Mouse (Mus musculus) heart, embryonic 12.5 days (tissue): ENCODE data around the gene Igfn1. TPM values are rescaled to one million over a fixed set of nuclear protein-coding genes. Genes with fewer than 3 reads are reported as not detected.

ENCODE experiments used
- ATAC-seq: fragments of 200-750 bp; cut with Nextera tagmentation; 2 replicates; pipeline ENCODE4 v1.8.0; 2017; ENCODE audit warnings: moderate TSS enrichment, moderate library complexity; ENCODE audit not compliant: insufficient number of reproducible peaks, low FRiP score
- H3K27ac ChIP-seq: fragments of 300-500 bp; sonication (generic); 2 replicates; pipeline ENCODE4 v1.5.1; 2016; ENCODE audit warnings: mild to moderate bottlenecking, moderate library complexity; ENCODE audit not compliant: poor library complexity, severe bottlenecking
- H3K27me3 ChIP-seq: fragments of 300-500 bp; sonication (generic); replicated peaks from 2 replicates; pipeline ENCODE4 v1.6.1; 2016; ENCODE audit warnings: mild to moderate bottlenecking, moderate library complexity
- H3K36me3 ChIP-seq: fragments of 300-500 bp; sonication (generic); 2 replicates; pipeline ENCODE4 v1.6.1; 2016; ENCODE audit warnings: mild to moderate bottlenecking, moderate library complexity
- H3K4me1 ChIP-seq: fragments of 300-500 bp; sonication (generic); replicated peaks from 2 replicates; pipeline ENCODE4 v1.6.1; 2016; ENCODE audit warnings: mild to moderate bottlenecking
- H3K4me2 ChIP-seq: fragments of 300-500 bp; sonication (generic); 2 replicates; pipeline ENCODE4 v1.6.1; 2016; ENCODE audit warnings: mild to moderate bottlenecking, moderate library complexity
- H3K4me3 ChIP-seq: fragments of 300-500 bp; sonication (generic); 2 replicates; pipeline ENCODE4 v1.5.1; 2016; ENCODE audit warnings: mild to moderate bottlenecking
- H3K9ac ChIP-seq: fragments of 300-500 bp; sonication (generic); 2 replicates; pipeline ENCODE4 v1.6.1; 2016; ENCODE audit warnings: mild to moderate bottlenecking, moderate library complexity
- H3K9me3 ChIP-seq: fragments of 300-500 bp; sonication (generic); replicated peaks from 2 replicates; pipeline ENCODE4 v1.6.1; 2016; ENCODE audit warnings: mild to moderate bottlenecking, moderate library complexity
- WGBS: fragments of 180-500 bp; shearing (Covaris S2); methylation state at CpG from one replicate; pipeline ENCODE4 v1.1.7; 2016; 5-methylcytosine and 5-hydroxymethylcytosine counted together
- polyA plus RNA-seq: library from polyadenylated mRNA; unstranded; fragments of >200 nt; fragmentation: Nextera tagmentation; extraction: Ambion mirVana; gene quantifications from 2 replicates; pipeline ENCODE4 v1.2.1, GENCODE M21; 2016

Igfn1 gene
- polyA plus RNA-seq, 1 experiment from 2014 or later, result 0.06 TPM

- 66% methylated on average over 3 of the region's 3 CpGs for WGBS
- no peak overlapping the region for H3K9ac ChIP-seq
- no peaks in the 10 kb centered on the region for H3K9me3 ChIP-seq
- H3K4me2 ChIP-seq, result no peak overlapping the region
- peaks cover 34% of the 10 kb centered on the region for H3K27me3 ChIP-seq
- H3K4me1 ChIP-seq, result no peaks in the 10 kb centered on the region
- no peak overlapping the region for H3K27ac ChIP-seq
- ATAC-seq, result no peak
- H3K4me3 ChIP-seq, result no peak overlapping the region
- no peaks in the 10 kb centered on the region for H3K36me3 ChIP-seq
Observed at GRCm38 (mm10) chr1:135929876-135930275, 76.3 kb downstream of the Igfn1 start.

- Histone ChIP-seq H3K4me2 (no peak overlapping the region), H3K9me3 (no peaks in the 10 kb centered on the region), H3K36me3 (no peaks in the 10 kb centered on the region), H3K9ac (no peak overlapping the region), H3K4me1 (no peaks in the 10 kb centered on the region), H3K4me3 (no peak overlapping the region), H3K27me3 (peaks cover 74% of the 10 kb centered on the region), H3K27ac (no peak overlapping the region)
- WGBS, result 70% methylated on average over 5 of the region's 5 CpGs
- ATAC-seq, result no peak
Observed at GRCm38 (mm10) chr1:135925848-135926247, 80.3 kb downstream of the Igfn1 start.

GRCm38 (mm10) chr1:135924377-135924994 is 81.7 kb downstream of the Igfn1 start:
- Histone ChIP-seq H3K36me3 (no peaks in the 10 kb centered on the region), H3K4me1 (no peaks in the 10 kb centered on the region), H3K27ac (no peak overlapping the region), H3K9ac (no peak overlapping the region), H3K4me3 (no peak overlapping the region), H3K9me3 (no peaks in the 10 kb centered on the region), H3K27me3 (peaks cover 82% of the 10 kb centered on the region), H3K4me2 (no peak overlapping the region)
- 51% methylated on average over 5 of the region's 5 CpGs for WGBS
- ATAC-seq, result no peak

GRCm38 (mm10) chr1:135923229-135923628 is 82.9 kb downstream of the Igfn1 start:
- WGBS, result 59% methylated on average over 7 of the region's 7 CpGs
- Histone ChIP-seq H3K36me3 (no peaks in the 10 kb centered on the region), H3K27ac (no peak overlapping the region), H3K9me3 (no peaks in the 10 kb centered on the region), H3K4me1 (peaks cover 10% of the 10 kb centered on the region), H3K27me3 (peaks cover 93% of the 10 kb centered on the region), H3K9ac (no peak overlapping the region), H3K4me2 (no peak overlapping the region), H3K4me3 (no peak overlapping the region)
- no peak for ATAC-seq

- H3K27ac ChIP-seq, result no peak within 1 kb of the TSS
- ATAC-seq, result 0 out of 2 replicates have a peak, but pooled peaks have one; percentile 33
- H3K9ac ChIP-seq, result no peak within 1 kb of the TSS
Observed at GRCm38 (mm10) chr1:135918644-135919407, 87.3 kb downstream of the Igfn1 start, which contains the start of gene Pkp1. Gene Pkp1 (minus strand): TSS chr1:135919207.

GRCm38 (mm10) chr1:135917206-135917605 is 88.9 kb downstream of the Igfn1 start:
- Histone ChIP-seq H3K4me2 (no peak overlapping the region), H3K4me3 (no peak overlapping the region)

More at GRCm38 (mm10) chr1:135918644-135919407, 87.3 kb downstream of the Igfn1 start, which contains the start of gene Pkp1:
- Histone ChIP-seq H3K36me3 (no peaks in the 10 kb centered on the region), H3K4me1 (peaks cover 10% of the 10 kb centered on the region), H3K4me2 (peak within 1 kb of the TSS; percentile 67), H3K27me3 (peaks cover 95% of the 10 kb centered on the region), H3K4me3 (peak within 1 kb of the TSS; percentile 42), H3K9me3 (no peaks in the 10 kb centered on the region)
- WGBS, result under 1% methylated on average over 65 of the region's 67 CpGs

GRCm38 (mm10) chr1:135916486-135917058 is 89.6 kb downstream of the Igfn1 start:
- Histone ChIP-seq H3K4me2 (no peak overlapping the region), H3K27ac (no peak overlapping the region)
- ATAC-seq, result no peak

More at GRCm38 (mm10) chr1:135917206-135917605, 88.9 kb downstream of the Igfn1 start:
- H3K9ac ChIP-seq, result no peak overlapping the region
- peaks cover 10% of the 10 kb centered on the region for H3K4me1 ChIP-seq
- WGBS, result 16% methylated on average over 5 of the region's 5 CpGs
- no peak for ATAC-seq
- H3K9me3 ChIP-seq, result no peaks in the 10 kb centered on the region
- H3K27ac ChIP-seq, result no peak overlapping the region
- no peaks in the 10 kb centered on the region for H3K36me3 ChIP-seq
- H3K27me3 ChIP-seq, result peaks cover 93% of the 10 kb centered on the region

GRCm38 (mm10) chr1:135913657-135914056 is 92.5 kb downstream of the Igfn1 start:
- no peak overlapping the region for H3K27ac ChIP-seq
- no peak overlapping the region for H3K9ac ChIP-seq
- H3K4me3 ChIP-seq, result no peak overlapping the region
- H3K4me2 ChIP-seq, result no peak overlapping the region
- H3K36me3 ChIP-seq, result no peaks in the 10 kb centered on the region
- peaks cover 12% of the 10 kb centered on the region for H3K4me1 ChIP-seq
- H3K27me3 ChIP-seq, result peaks cover 91% of the 10 kb centered on the region
- H3K9me3 ChIP-seq, result no peaks in the 10 kb centered on the region
- 62% methylated on average over 4 of the region's 4 CpGs for WGBS
- ATAC-seq, result no peak

More at GRCm38 (mm10) chr1:135916486-135917058, 89.6 kb downstream of the Igfn1 start:
- 28% methylated on average over 5 of the region's 5 CpGs for WGBS
- Histone ChIP-seq H3K4me3 (no peak overlapping the region), H3K9me3 (no peaks in the 10 kb centered on the region), H3K4me1 (peaks cover 10% of the 10 kb centered on the region), H3K9ac (no peak overlapping the region), H3K27me3 (peaks cover 91% of the 10 kb centered on the region), H3K36me3 (no peaks in the 10 kb centered on the region)

GRCm38 (mm10) chr1:135909381-135909780 is 96.8 kb downstream of the Igfn1 start:
- Histone ChIP-seq H3K4me3 (no peak overlapping the region), H3K4me1 (peaks cover 10% of the 10 kb centered on the region), H3K9ac (no peak overlapping the region), H3K27ac (no peak overlapping the region), H3K9me3 (no peaks in the 10 kb centered on the region), H3K36me3 (no peaks in the 10 kb centered on the region), H3K27me3 (peaks cover 53% of the 10 kb centered on the region), H3K4me2 (no peak overlapping the region)
- WGBS, result 28% methylated on average over 6 of the region's 6 CpGs
- no peak for ATAC-seq

GRCm38 (mm10) chr1:135906736-135907135 is 99.4 kb downstream of the Igfn1 start:
- no peak overlapping the region for H3K4me2 ChIP-seq
- no peak for ATAC-seq
- peaks cover 48% of the 10 kb centered on the region for H3K27me3 ChIP-seq

More at GRCm38 (mm10) chr1:135906736-135907135, 99.4 kb downstream of the Igfn1 start:
- Histone ChIP-seq H3K4me1 (peaks cover 10% of the 10 kb centered on the region), H3K4me3 (no peak overlapping the region), H3K36me3 (no peaks in the 10 kb centered on the region), H3K9me3 (no peaks in the 10 kb centered on the region), H3K27ac (no peak overlapping the region), H3K9ac (no peak overlapping the region)
- WGBS, result 56% methylated on average over 11 of the region's 11 CpGs
